Mouse (Mus musculus) liver, embryonic 11.5 days (tissue): ENCODE measurements around the gene H2-Ke6. TPM values are rescaled to one million over a fixed set of nuclear protein-coding genes. Genes with fewer than 3 reads are reported as not detected.
A peak's percentile ranks its signal among the peaks of the same experiment; 100 is the strongest.

ENCODE experiments used
- ATAC-seq: fragments of 200-750 bp; cut with Nextera tagmentation; replicated peaks from 2 replicates; pipeline ENCODE4 v1.8.0; 2017; ENCODE audit warnings: moderate number of reproducible peaks, mild to moderate bottlenecking, moderate TSS enrichment, moderate library complexity; ENCODE audit not compliant: low FRiP score
- DNase-seq: peaks from one replicate; pipeline ENCODE4 v3.0.0-alpha.2; 2017; ENCODE audit warnings: low spot score
- H3K27ac ChIP-seq: fragments of 300-500 bp; sonication (generic); 2 replicates; pipeline ENCODE4 v1.5.1; 2014; ENCODE audit warnings: mild to moderate bottlenecking, low read depth, low read length, control low read depth
- H3K27me3 ChIP-seq: fragments of 300-500 bp; sonication (generic); replicated peaks from 2 replicates; pipeline ENCODE4 v1.6.1; 2014; ENCODE audit warnings: low read length, mixed read lengths; ENCODE audit not compliant: control insufficient read depth, insufficient read depth
- H3K36me3 ChIP-seq: fragments of 300-500 bp; sonication (generic); 2 replicates; pipeline ENCODE4 v1.6.1; 2014; ENCODE audit warnings: mild to moderate bottlenecking, low read length, moderate library complexity, mixed read lengths; ENCODE audit not compliant: control insufficient read depth, insufficient read depth
- H3K4me1 ChIP-seq: fragments of 300-500 bp; sonication (generic); replicated peaks from 2 replicates; pipeline ENCODE4 v1.6.1; 2014; ENCODE audit warnings: low read length, mixed read lengths; ENCODE audit not compliant: control insufficient read depth, insufficient read depth
- H3K4me2 ChIP-seq: fragments of 300-500 bp; sonication (generic); 2 replicates; pipeline ENCODE4 v1.6.1; 2014; ENCODE audit warnings: mild to moderate bottlenecking, control low read depth, moderate library complexity
- H3K4me3 ChIP-seq: fragments of 300-500 bp; sonication (generic); 2 replicates; pipeline ENCODE4 v1.5.1; 2014; ENCODE audit warnings: low read depth, low read length, control low read depth
- H3K9ac ChIP-seq: fragments of 300-500 bp; sonication (generic); 2 replicates; pipeline ENCODE4 v1.6.1; 2014; ENCODE audit warnings: low read depth, low read length, control low read depth
- H3K9me3 ChIP-seq: fragments of 300-500 bp; sonication (generic); 2 replicates; pipeline ENCODE4 v1.6.1; 2016; ENCODE audit warnings: low read length, inconsistent platforms, mixed read lengths; ENCODE audit not compliant: control insufficient read depth
- WGBS: fragments of 180-500 bp; shearing (Covaris S2); extraction: QIAGEN DNeasy Blood & Tissue Kit; methylation state at CpG from one replicate; pipeline ENCODE4 v1.1.7; 2014; 5-methylcytosine and 5-hydroxymethylcytosine counted together
- microRNA counts: library from miRNA; unstranded; fragments of <30 nt; microRNA quantifications from one replicate; lab custom pipeline; 2015
- microRNA-seq: library from miRNA; unstranded; fragments of <30 nt; microRNA quantifications from one replicate; pipeline ENCODE4, GENCODE M21; 2017; ENCODE audit warnings: borderline number of aligned reads
- polyA plus RNA-seq: library from polyadenylated mRNA; unstranded; fragments of >200 nt; fragmentation: Nextera tagmentation; extraction: Ambion mirVana; gene quantifications from 2 replicates; pipeline ENCODE4 v1.2.1, GENCODE M21; 2014

Gene H2-Ke6
- polyA plus RNA-seq, 1 experiment from 2014 or later: 45.1 TPM

DNA sequence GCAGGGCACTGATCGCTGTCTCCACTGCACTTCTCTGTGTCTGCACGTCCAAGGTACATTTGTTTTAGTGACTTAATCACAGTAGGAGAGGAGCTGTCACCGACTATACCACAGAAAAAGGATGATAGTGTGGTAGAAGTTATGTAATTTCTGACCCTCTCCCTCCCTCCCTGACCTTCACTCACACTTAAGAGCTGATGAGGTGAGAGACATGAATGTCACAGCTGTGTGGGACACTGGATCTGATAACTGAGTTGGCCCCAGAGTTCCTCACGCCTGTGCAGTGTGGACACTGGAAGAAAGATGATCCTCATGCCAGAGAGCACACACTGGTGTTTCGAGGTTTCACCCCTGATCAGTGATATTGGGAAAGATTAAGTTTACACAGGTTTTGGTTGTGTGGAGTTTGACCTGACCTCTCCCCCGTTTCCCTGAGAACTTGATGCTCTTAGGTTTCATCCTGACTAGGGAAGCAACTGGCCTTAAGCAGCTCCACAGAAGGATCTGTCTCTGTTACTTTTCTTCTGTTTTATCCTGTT, 48.3 kb downstream of the H2-Ke6 start:
- ATAC-seq (no peak), DNase-seq (no peak)
- H3K9ac ChIP-seq: no peak overlapping the region
- H3K27me3 ChIP-seq: peaks cover 18% of the 10 kb centered on the region
- no peaks in the 10 kb centered on the region for H3K36me3 ChIP-seq
- no peaks in the 10 kb centered on the region for H3K9me3 ChIP-seq
- no peak overlapping the region for H3K27ac ChIP-seq
- no peak overlapping the region for H3K4me2 ChIP-seq
- H3K4me3 ChIP-seq: no peak overlapping the region
- H3K4me1 ChIP-seq: peaks cover 21% of the 10 kb centered on the region
- WGBS: 63% methylated on average over 6 of the region's 6 CpGs

DNA sequence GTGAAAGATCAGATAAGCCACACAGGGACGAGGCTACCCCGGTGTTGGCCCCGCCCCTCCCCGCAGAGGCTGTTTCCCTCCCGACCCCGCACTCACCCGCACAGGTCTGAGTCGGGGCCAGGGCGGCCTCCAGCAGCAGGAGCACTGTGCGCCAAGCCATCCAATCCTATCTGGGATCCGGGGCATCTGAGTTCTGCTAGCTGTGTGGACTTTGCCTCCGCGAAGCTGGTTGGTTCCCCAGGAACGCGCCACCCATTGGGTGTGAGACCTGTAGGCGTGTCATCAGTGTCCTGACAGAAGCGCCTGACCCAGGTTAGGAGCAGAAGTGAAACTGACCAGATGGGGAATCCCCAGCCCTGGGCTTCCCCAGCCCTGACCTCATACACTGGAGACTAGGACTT, 49.2 kb downstream of the H2-Ke6 start:
- H3K27ac ChIP-seq: peak overlapping the region; percentile 43; the same call in 1 of the 2 replicates
- 1% methylated on average over 17 of the region's 17 CpGs for WGBS
- peak overlapping the region; percentile 50 for H3K4me3 ChIP-seq
- ATAC-seq (peak; percentile 82), DNase-seq (peak; percentile 68)
- H3K36me3 ChIP-seq: no peaks in the 10 kb centered on the region
- H3K27me3 ChIP-seq: peaks cover 18% of the 10 kb centered on the region
- H3K9me3 ChIP-seq: no peaks in the 10 kb centered on the region
- peak overlapping the region; percentile 38 for H3K9ac ChIP-seq
- H3K4me1 ChIP-seq: peaks cover 21% of the 10 kb centered on the region
- H3K4me2 ChIP-seq: peak overlapping the region; percentile 87

DNA sequence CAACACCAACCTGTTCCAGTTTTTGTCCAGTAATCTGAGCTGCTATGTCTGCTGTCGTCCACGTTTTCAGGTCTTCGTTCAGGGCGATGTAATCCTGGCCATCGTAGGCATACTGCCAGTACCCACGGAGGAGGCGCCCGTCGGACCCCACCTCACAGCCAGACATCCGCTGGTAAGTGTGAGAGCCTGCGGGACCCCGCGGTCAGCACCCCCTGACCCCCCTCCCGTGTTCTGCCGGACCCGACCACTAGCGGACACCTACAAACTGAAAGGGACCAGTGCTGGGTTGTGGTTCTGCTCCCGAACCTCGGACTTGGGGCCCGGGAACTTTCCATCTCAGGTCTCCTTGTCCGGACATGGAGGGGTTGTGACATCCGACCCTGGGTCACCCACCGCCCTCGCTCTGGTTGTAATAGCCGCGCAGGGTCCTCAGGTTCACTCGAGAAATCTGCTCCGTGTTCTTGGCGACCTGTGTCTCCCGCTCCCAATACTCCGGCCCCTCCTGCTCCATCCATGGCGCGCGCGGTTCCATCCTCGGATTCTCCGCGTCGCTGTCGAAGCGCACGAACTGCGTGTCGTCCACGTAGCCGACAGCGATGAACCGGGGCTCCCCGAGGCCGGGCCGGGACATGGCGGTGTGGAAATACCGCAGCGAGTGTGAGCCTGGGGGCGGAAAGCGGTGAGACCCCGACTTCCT, 49.9 kb downstream of the H2-Ke6 start:
- Histone ChIP-seq H3K4me1 (peaks cover 21% of the 10 kb centered on the region), H3K36me3 (no peaks in the 10 kb centered on the region), H3K9ac (peak overlapping the region; percentile 38), H3K4me2 (peak overlapping the region; percentile 87), H3K4me3 (peak overlapping the region; percentile 50), H3K27ac (no peak overlapping the region), H3K27me3 (peaks cover 18% of the 10 kb centered on the region), H3K9me3 (no peaks in the 10 kb centered on the region)
- DNase-seq: no peak
- 2% methylated on average over 57 of the region's 57 CpGs for WGBS
- no peak for ATAC-seq

MicroRNAs within 50 kb of the gene (microRNA counts, 519-probe panel; counts per million panel counts)
- microRNA mmu-miR-219 (lab: Ali Mortazavi, UCI): not detected

Small RNA genes within 50 kb of the gene (microRNA-seq; reads per million reads assigned to microRNA genes)
- gene Mir219a-1 (not detected), gene Mir219c (not detected)

Other genes starting within 250 kb of the H2-Ke6 start
- 28.1 and 31.9 TPM in 2 replicates for gene Angptl4, start 246.2 kb downstream of the H2-Ke6 start, polyA plus RNA-seq
- gene Kank3, start 217.5 kb downstream of the H2-Ke6 start, polyA plus RNA-seq: 21.4 and 23.4 TPM in 2 replicates
- 1,026 and 1,173 TPM in 2 replicates for gene Rps28, start 203.5 kb downstream of the H2-Ke6 start, polyA plus RNA-seq
- 390 and 411 TPM in 2 replicates for gene Ndufa7, start 203.5 kb downstream of the H2-Ke6 start, polyA plus RNA-seq
- gene Cd320, start 185.0 kb downstream of the H2-Ke6 start, polyA plus RNA-seq: 44.1 and 49.7 TPM in 2 replicates
- gene Gm7029, start 154.2 kb downstream of the H2-Ke6 start, polyA plus RNA-seq: not detected in 2 replicates
- gene Kifc1, start 137.4 kb downstream of the H2-Ke6 start, polyA plus RNA-seq: 10.2 and 11.8 TPM in 2 replicates
- gene Platr17, start 122.9 kb downstream of the H2-Ke6 start, polyA plus RNA-seq: 1.8 and 2.2 TPM in 2 replicates
- gene Daxx, start 118.6 kb downstream of the H2-Ke6 start, polyA plus RNA-seq: 46.9 and 52.9 TPM in 2 replicates
- 28.1 and 29.1 TPM in 2 replicates for gene Tapbp, start 112.2 kb downstream of the H2-Ke6 start, polyA plus RNA-seq
- gene Zbtb22, start 112.2 kb downstream of the H2-Ke6 start, polyA plus RNA-seq: 12.4 and 13.0 TPM in 2 replicates
- gene Rgl2, start 98.5 kb downstream of the H2-Ke6 start, polyA plus RNA-seq: 22.1 and 25.6 TPM in 2 replicates
- 266 and 286 TPM in 2 replicates for gene Pfdn6, start 87.7 kb downstream of the H2-Ke6 start, polyA plus RNA-seq
- 62.6 and 67.0 TPM in 2 replicates for gene Wdr46, start 87.4 kb downstream of the H2-Ke6 start, polyA plus RNA-seq
- 2.9 and 3.5 TPM in 2 replicates for gene B3galt4, start 76.6 kb downstream of the H2-Ke6 start, polyA plus RNA-seq
- 47.2 and 49.1 TPM in 2 replicates for gene Vps52, start 72.2 kb downstream of the H2-Ke6 start, polyA plus RNA-seq
- gene Rps18, start 72.1 kb downstream of the H2-Ke6 start, polyA plus RNA-seq: 2,164 and 2,343 TPM in 2 replicates
- 82.7 and 84.9 TPM in 2 replicates for gene H2-K1, start 27.7 kb downstream of the H2-Ke6 start, polyA plus RNA-seq
- 3.4 and 5.5 TPM in 2 replicates for gene Ring1, start 3.4 kb downstream of the H2-Ke6 start, polyA plus RNA-seq
- 73.9 and 75.9 TPM in 2 replicates for gene Slc39a7, start 3.6 kb upstream of the H2-Ke6 start, polyA plus RNA-seq
- 30.8 and 31.5 TPM in 2 replicates for gene Rxrb, start 3.8 kb upstream of the H2-Ke6 start, polyA plus RNA-seq
- gene Col11a2, start 11.4 kb upstream of the H2-Ke6 start, polyA plus RNA-seq: 0.61 and 0.67 TPM in 2 replicates
- 0.26 and 0.56 TPM in 2 replicates for gene H2-Oa, start 64.3 kb upstream of the H2-Ke6 start, polyA plus RNA-seq
- 5.6 and 5.9 TPM in 2 replicates for gene H2-DMa, start 91.5 kb upstream of the H2-Ke6 start, polyA plus RNA-seq
- 86.1 and 90.8 TPM in 2 replicates for gene Brd2, start 94.6 kb upstream of the H2-Ke6 start, polyA plus RNA-seq
- 0.32 and 0.34 TPM in 2 replicates for gene H2-DMb2, start 115.2 kb upstream of the H2-Ke6 start, polyA plus RNA-seq
- gene H2-DMb1, start 125.0 kb upstream of the H2-Ke6 start, polyA plus RNA-seq: 0.19 and 0.43 TPM in 2 replicates
- gene Tap1, start 159.5 kb upstream of the H2-Ke6 start, polyA plus RNA-seq: 1.5 and 1.8 TPM in 2 replicates
- gene Psmb9, start 159.7 kb upstream of the H2-Ke6 start, polyA plus RNA-seq: 2.3 and 4.0 TPM in 2 replicates
- 8.4 and 10.3 TPM in 2 replicates for gene Psmb8, start 169.7 kb upstream of the H2-Ke6 start, polyA plus RNA-seq
- gene Tap2, start 175.5 kb upstream of the H2-Ke6 start, polyA plus RNA-seq: 6.6 and 7.4 TPM in 2 replicates
- gene H2-Ob, start 210.8 kb upstream of the H2-Ke6 start, polyA plus RNA-seq: not detected in 2 replicates
- 3.9 and 4.1 TPM in 2 replicates for gene H2-Ab1, start 229.6 kb upstream of the H2-Ke6 start, polyA plus RNA-seq